Mouse (Mus musculus) myocyte (in vitro differentiated cells): Measurements from ENCODE around the gene Smap1.

Experiments
- E2F4 ChIP-seq: IDR thresholded peaks from one replicate; pipeline ENCODE4 v1.6.1; 2011; ENCODE audit warnings: mild to moderate bottlenecking, control low read depth, moderate library complexity; ENCODE audit not compliant: insufficient read depth
- POLR2A ChIP-seq: IDR thresholded peaks from one replicate; pipeline ENCODE4 v1.6.1; 2011; ENCODE audit warnings: low read depth, mild to moderate bottlenecking, control low read depth, moderate library complexity; ENCODE audit not compliant: insufficient read length

DNA sequence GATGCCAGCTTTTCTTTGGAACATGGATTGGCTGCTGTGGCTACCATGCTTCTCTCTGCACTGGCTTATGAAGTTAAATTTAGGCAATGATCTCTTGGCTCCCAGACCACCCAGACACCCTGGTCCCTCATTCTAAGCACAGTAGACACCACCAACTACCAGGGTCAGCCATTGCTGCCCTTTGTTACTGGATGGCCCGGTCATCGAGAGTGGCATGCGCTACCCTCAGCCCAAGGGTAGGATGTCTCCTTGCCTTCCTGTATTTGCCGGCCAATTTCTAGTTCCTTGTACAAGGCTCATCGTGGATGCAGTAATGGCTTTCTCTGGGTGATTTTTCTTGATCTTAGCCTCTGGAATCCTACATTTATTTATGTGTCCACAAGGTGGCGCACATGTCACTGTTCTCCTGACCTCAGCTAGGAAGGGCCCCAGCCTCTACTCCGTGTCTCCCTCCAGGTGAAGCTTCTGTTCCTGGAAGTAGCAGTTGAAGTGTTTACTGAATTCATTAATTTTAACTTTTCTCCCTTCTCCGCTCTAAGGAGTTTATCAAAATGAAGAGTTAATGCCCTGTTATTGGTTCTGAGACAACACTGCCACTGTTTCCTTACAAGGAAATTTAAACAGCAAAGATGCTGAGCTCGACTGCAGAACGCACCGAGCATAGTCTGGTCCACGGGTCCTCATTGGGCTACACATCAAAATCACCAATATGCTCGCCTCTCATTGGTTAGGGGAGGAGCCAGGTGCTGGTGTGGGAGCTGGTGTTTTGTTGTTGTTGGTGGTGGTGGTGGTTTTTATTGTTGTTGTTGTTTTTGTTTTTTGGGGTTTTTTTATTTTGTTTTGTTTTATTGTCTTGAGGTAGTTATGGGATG lies 95.0 kb downstream of the Smap1 start:
- TF ChIP-seq POLR2A (no peak), E2F4 (no peak)
